In genomic region chr7:37770400-37771050, GRCm38 (mm10) we compare ENCODE assay signal across 8 mouse cellular contexts. TPM values are rescaled to one million over a fixed set of nuclear protein-coding genes. Genes with fewer than 3 reads are reported as not detected.
DNase-seq lines count a peak whose midpoint lies in the region; ATAC-seq lines count a peak whose summit lies in the region.

No protein-coding gene starts in this region.

- peaks cover 84% of the 10 kb centered on the region for H3K27me3 ChIP-seq in intestine, embryonic 14.5 days (replicated peaks; ENCODE audit: control insufficient read depth, insufficient read depth, low read length)
- H3K27me3 ChIP-seq in midbrain, embryonic 11.5 days (ENCODE audit: control insufficient read depth, insufficient read depth, low read length) = no peaks in the 10 kb centered on the region; the same call in none of the 2 replicates

- peak overlapping the region; percentile 52 for H3K4me3 ChIP-seq in intestine, embryonic 14.5 days (ENCODE audit: low read depth, low read length)
- peak overlapping the region; percentile 55 for H3K4me3 ChIP-seq in midbrain, embryonic 11.5 days (ENCODE audit: low read depth, low read length)

- peak overlapping the region; percentile 17; the same call in 1 of the 2 replicates for H3K27ac ChIP-seq in intestine, embryonic 14.5 days (ENCODE audit: low read depth)
- peak overlapping the region; percentile 91 for H3K27ac ChIP-seq in midbrain, embryonic 11.5 days (ENCODE audit: low read depth, low read length)

- peak overlapping the region; percentile 99 for H3K4me2 ChIP-seq in intestine, embryonic 14.5 days (ENCODE audit: low read length)
- peak overlapping the region; percentile 87 for H3K4me2 ChIP-seq in midbrain, embryonic 11.5 days

- peak; percentile 73 for ATAC-seq in intestine, embryonic 14.5 days (replicated peaks; ENCODE audit: low FRiP score, low TSS enrichment, low read depth)
- peak; percentile 81 for ATAC-seq in midbrain, embryonic 11.5 days (ENCODE audit: low FRiP score)
- ATAC-seq in erythroid progenitor cell, adult 5-6 weeks (replicated peaks; ENCODE audit: low FRiP score, poor library complexity, severe bottlenecking) = no peak

- H3K9me3 ChIP-seq in intestine, embryonic 14.5 days (ENCODE audit: control insufficient read depth, low read length) = no peaks in the 10 kb centered on the region
- H3K9me3 ChIP-seq in midbrain, embryonic 11.5 days (ENCODE audit: control insufficient read depth, low read length) = no peaks in the 10 kb centered on the region

- DNase-seq in adrenal gland, postnatal 14 days = peak; percentile 91
- DNase-seq in embryo, embryonic 10.5 days (ENCODE audit: low spot score) = peak; percentile 94
- peak; percentile 62 for DNase-seq in gastrocnemius, postnatal 25 days
- DNase-seq in intestine, embryonic 14.5 days (ENCODE audit: low spot score) = peak; percentile 89
- DNase-seq in left cerebral cortex, postnatal 4 days = peak; percentile 93
- DNase-seq in midbrain, embryonic 11.5 days (ENCODE audit: low spot score, missing footprints) = peak; percentile 98
- peak; percentile 8 for DNase-seq in skeletal muscle tissue, adult 2 months (ENCODE audit: low read depth, low spot score)

- under 1% methylated on average over 56 of the region's 57 CpGs for WGBS in intestine, embryonic 14.5 days
- WGBS in midbrain, embryonic 11.5 days = under 1% methylated on average over 57 of the region's 57 CpGs

- no peaks in the 10 kb centered on the region for H3K36me3 ChIP-seq in intestine, embryonic 14.5 days (ENCODE audit: control insufficient read depth, insufficient read depth, low read length)
- no peaks in the 10 kb centered on the region for H3K36me3 ChIP-seq in midbrain, embryonic 11.5 days (ENCODE audit: control insufficient read depth, insufficient read depth, low read length)

- intact Hi-C loops in left cerebral cortex, postnatal 4 days (cut with DNase I) = loop anchor here (5.0 kb wide), 1 partner anchor 393 kb away; no protein-coding TSS in a partner anchor

- H3K9ac ChIP-seq in intestine, embryonic 14.5 days (ENCODE audit: low read length) = peak overlapping the region; percentile 38
- peak overlapping the region; percentile 90 for H3K9ac ChIP-seq in midbrain, embryonic 11.5 days (ENCODE audit: low read length)

- H3K4me1 ChIP-seq in intestine, embryonic 14.5 days (replicated peaks; ENCODE audit: control insufficient read depth, insufficient read depth, low read length) = peaks cover 16% of the 10 kb centered on the region
- peaks cover 30% of the 10 kb centered on the region for H3K4me1 ChIP-seq in midbrain, embryonic 11.5 days (ENCODE audit: control insufficient read depth, insufficient read depth, low read length)

RNA-seq across cellular contexts. Expression of gene Zfp536, which starts 2.9 kb away (rescaled TPM):
- total RNA-seq in adrenal gland, postnatal 14 days (2021) = 6.3 and 6.8 TPM in 2 replicates
- 1 to 10 TPM in 1 of 2 experiments, under 1 TPM in 1; 0.75 to 1.5 TPM for total RNA-seq in gastrocnemius, postnatal 25 days (2021)
- 11.5 and 14.4 TPM in 2 replicates for polyA plus RNA-seq in intestine, embryonic 14.5 days (2014; fragmentation: Nextera tagmentation; extraction: Ambion mirVana)
- 10 to 100 TPM; 32.5 to 37.6 TPM for total RNA-seq in left cerebral cortex, postnatal 4 days (2021)
- polyA plus RNA-seq in midbrain, embryonic 11.5 days (2014; fragmentation: Nextera tagmentation; extraction: Ambion mirVana) = 26.8 and 27.5 TPM in 2 replicates
- total RNA-seq in erythroid progenitor cell, adult 5-6 weeks (2015; ENCODE audit: low replicate concordance) = not detected in 2 replicates
- total RNA-seq in erythroid progenitor cell, adult 5-6 weeks (2017; ENCODE audit: low replicate concordance) = not detected in 2 replicates

Comparison
In these comparisons a context has a peak if more than half of its experiments do, and no peak if none do; other contexts are left out.
1. DNase-seq: peak in every context shown above with its lines; median percentile 98 in midbrain, embryonic 11.5 days; 94 in embryo, embryonic 10.5 days; 93 in left cerebral cortex, postnatal 4 days; 91 in adrenal gland, postnatal 14 days; 89 in intestine, embryonic 14.5 days; 62 in gastrocnemius, postnatal 25 days; 8 in skeletal muscle tissue, adult 2 months.